Mouse (Mus musculus): ENCODE data around the gene Dock2. TPM values are rescaled to one million over a fixed set of nuclear protein-coding genes. Genes with fewer than 3 reads are reported as not detected.

Dock2 gene
- total and polyA plus RNA-seq, 2 experiments from 2014 or later, result 0.33 to 3.1 TPM

DNA sequence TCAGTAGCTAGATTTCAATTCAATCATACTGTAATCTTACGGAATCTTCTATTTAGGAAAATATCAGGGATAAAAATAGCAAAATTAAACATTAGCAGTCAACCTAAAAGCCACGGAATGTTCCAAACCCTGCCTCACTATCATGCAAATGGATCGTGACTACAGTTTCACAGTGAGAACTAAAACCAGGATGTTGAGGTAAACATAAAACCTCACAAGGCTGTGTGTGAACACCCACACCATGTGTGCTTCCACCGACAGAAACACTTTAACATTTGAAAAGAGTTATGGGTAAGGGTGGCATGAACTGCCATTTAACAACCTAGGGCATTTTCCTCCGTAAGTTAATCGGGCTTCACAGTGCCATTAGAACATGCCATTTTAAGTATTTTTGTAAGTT, 294.1 kb downstream of the Dock2 start:
- TF ChIP-seq CTCF (IDR thresholded peaks at IDR 0.05; ENCODE audit: low read depth) (no peak), EP300 (IDR thresholded peaks at IDR 0.05; ENCODE audit: low read depth) (no peak)
- Histone ChIP-seq H3K4me1 (ENCODE audit: control insufficient read depth, insufficient read depth) (no peaks in the 10 kb centered on the region), H3K27me3 (ENCODE audit: control insufficient read depth, insufficient read depth, low read length) (no peaks in the 10 kb centered on the region), H3K36me3 (replicated peaks; ENCODE audit: control insufficient read depth, insufficient read depth, low read length) (no peaks in the 10 kb centered on the region), H3K27ac (ENCODE audit: low read depth) (no peak overlapping the region), H3K9ac (replicated peaks; ENCODE audit: low read depth, low read length) (no peak overlapping the region), H3K4me2 (ENCODE audit: low read depth, low read length) (no peak overlapping the region), H3K9me3 (replicated peaks; ENCODE audit: control insufficient read depth, low read length) (no peaks in the 10 kb centered on the region), H3K4me3 (ENCODE audit: low read depth, low read length) (no peak overlapping the region)
- WGBS, result 83% methylated on average over 6 of the region's 6 CpGs
- ATAC-seq (ENCODE audit: insufficient read depth, low read depth), result no peak
- no peak for DNase-seq (ENCODE audit: low spot score)

DNA sequence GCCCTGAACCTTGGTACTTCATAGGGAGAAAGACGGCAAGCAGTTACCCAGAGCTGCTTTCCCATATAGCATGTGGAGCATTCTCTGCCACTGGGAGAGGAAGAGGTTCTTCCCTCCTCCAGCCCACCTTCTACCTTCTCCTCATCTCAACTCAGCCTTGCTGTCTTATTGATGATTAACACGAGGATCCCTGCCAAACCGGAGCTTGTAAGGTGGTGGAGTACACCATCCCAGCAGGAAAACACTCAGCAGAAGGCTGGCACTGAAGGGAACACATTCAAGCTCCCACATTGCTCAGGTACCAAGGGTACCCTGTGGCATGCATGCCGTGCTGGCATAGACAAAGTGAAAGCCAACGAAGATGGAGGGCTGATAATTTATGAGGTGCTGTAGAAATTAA, 304.4 kb downstream of the Dock2 start:
- Histone ChIP-seq H3K4me2 (ENCODE audit: low read depth, low read length) (no peak overlapping the region), H3K4me3 (ENCODE audit: low read depth, low read length) (no peak overlapping the region), H3K27ac (ENCODE audit: low read depth) (no peak overlapping the region), H3K4me1 (ENCODE audit: control insufficient read depth, insufficient read depth) (no peaks in the 10 kb centered on the region), H3K9ac (replicated peaks; ENCODE audit: low read depth, low read length) (no peak overlapping the region), H3K36me3 (replicated peaks; ENCODE audit: control insufficient read depth, insufficient read depth, low read length) (no peaks in the 10 kb centered on the region), H3K9me3 (replicated peaks; ENCODE audit: control insufficient read depth, low read length) (no peaks in the 10 kb centered on the region), H3K27me3 (ENCODE audit: control insufficient read depth, insufficient read depth, low read length) (no peaks in the 10 kb centered on the region)
- ATAC-seq (ENCODE audit: insufficient read depth, low read depth), result no peak
- TF ChIP-seq CTCF (IDR thresholded peaks at IDR 0.05; ENCODE audit: low read depth), result no peak
- TF ChIP-seq EP300 (IDR thresholded peaks at IDR 0.05; ENCODE audit: low read depth), result no peak
- DNase-seq (ENCODE audit: low spot score), result no peak
- 66% methylated on average over 5 of the region's 5 CpGs for WGBS

DNA sequence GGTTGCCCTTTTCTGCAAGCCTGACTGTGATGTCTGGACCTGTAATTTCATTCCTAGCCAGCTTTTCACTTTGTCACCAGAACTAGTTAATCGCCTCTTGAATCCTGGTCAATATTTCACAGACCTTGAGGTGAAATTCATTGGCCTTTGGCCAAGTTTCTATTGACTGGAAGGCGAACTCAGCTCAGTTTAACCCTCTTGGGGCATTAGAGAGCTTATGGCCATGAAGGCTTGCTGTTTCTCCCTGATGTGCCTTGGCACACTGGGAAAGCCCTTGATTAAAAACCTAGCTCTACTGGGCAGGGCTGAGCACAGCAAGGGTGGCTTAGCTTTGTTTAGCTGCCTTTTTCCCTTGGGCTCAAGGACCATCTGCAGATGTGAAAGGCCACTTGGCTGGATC, 313.9 kb downstream of the Dock2 start:
- Histone ChIP-seq H3K9me3 (replicated peaks; ENCODE audit: control insufficient read depth, low read length) (no peaks in the 10 kb centered on the region), H3K4me1 (ENCODE audit: control insufficient read depth, insufficient read depth) (no peaks in the 10 kb centered on the region), H3K36me3 (replicated peaks; ENCODE audit: control insufficient read depth, insufficient read depth, low read length) (no peaks in the 10 kb centered on the region), H3K27me3 (ENCODE audit: control insufficient read depth, insufficient read depth, low read length) (no peaks in the 10 kb centered on the region), H3K9ac (replicated peaks; ENCODE audit: low read depth, low read length) (no peak overlapping the region), H3K4me2 (ENCODE audit: low read depth, low read length) (no peak overlapping the region), H3K4me3 (ENCODE audit: low read depth, low read length) (no peak overlapping the region), H3K27ac (ENCODE audit: low read depth) (no peak overlapping the region)
- 62% methylated on average over 2 of the region's 2 CpGs for WGBS
- no peak for ATAC-seq (ENCODE audit: insufficient read depth, low read depth)
- no peak for DNase-seq (ENCODE audit: low spot score)
- no peak for TF ChIP-seq CTCF (IDR thresholded peaks at IDR 0.05; ENCODE audit: low read depth)
- no peak for TF ChIP-seq EP300 (IDR thresholded peaks at IDR 0.05; ENCODE audit: low read depth)

DNA sequence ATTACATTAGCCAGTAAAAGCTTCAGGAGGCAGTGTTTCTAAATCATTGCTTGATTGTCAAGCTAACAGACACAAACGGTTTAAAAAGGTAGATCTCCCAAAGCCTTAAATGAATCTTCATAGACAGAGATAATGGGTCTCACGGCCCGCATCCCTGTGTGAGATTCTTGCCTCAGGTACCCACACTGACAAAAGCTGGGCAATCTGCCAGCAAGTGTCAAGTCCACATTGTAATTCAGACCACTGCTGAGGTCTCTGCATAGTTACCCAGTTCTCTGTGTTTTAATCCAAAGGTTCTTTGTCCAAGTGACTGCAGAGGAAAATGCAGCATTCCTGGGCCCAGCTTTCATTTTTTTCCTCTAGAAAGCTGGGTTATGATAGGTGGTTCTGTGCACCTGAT, 315.1 kb downstream of the Dock2 start:
- no peak overlapping the region for H3K27ac ChIP-seq (ENCODE audit: low read depth)
- DNase-seq (ENCODE audit: low spot score), result no peak
- no peak overlapping the region for H3K9ac ChIP-seq (replicated peaks; ENCODE audit: low read depth, low read length)
- no peaks in the 10 kb centered on the region for H3K27me3 ChIP-seq (ENCODE audit: control insufficient read depth, insufficient read depth, low read length)
- 51% methylated on average over 3 of the region's 3 CpGs for WGBS
- no peak for ATAC-seq (ENCODE audit: insufficient read depth, low read depth)
- no peak for TF ChIP-seq EP300 (IDR thresholded peaks at IDR 0.05; ENCODE audit: low read depth)
- TF ChIP-seq CTCF (IDR thresholded peaks at IDR 0.05; ENCODE audit: low read depth), result no peak
- H3K4me1 ChIP-seq (ENCODE audit: control insufficient read depth, insufficient read depth), result no peaks in the 10 kb centered on the region
- H3K36me3 ChIP-seq (replicated peaks; ENCODE audit: control insufficient read depth, insufficient read depth, low read length), result no peaks in the 10 kb centered on the region
- no peaks in the 10 kb centered on the region for H3K9me3 ChIP-seq (replicated peaks; ENCODE audit: control insufficient read depth, low read length)
- no peak overlapping the region for H3K4me3 ChIP-seq (ENCODE audit: low read depth, low read length)
- H3K4me2 ChIP-seq (ENCODE audit: low read depth, low read length), result no peak overlapping the region

DNA sequence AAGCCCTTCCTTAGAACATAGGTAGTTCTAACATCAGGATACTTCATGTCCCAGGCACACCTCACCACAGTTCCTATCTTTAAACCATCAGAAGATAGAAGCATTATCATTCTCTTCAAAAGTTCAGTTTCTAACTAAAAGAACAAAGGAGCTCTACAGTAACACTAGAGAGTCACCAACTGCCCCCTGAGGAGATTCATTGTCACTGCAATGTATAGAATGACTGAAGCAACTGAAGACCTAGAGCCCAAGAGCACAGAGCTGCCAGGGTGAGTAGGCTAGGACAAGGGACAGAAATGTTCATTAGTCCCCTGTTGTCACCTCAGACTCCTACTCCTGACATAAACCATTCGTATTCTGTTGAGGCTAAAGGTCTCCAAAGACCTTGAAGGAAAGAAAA, 316.6 kb downstream of the Dock2 start:
- Histone ChIP-seq H3K9me3 (replicated peaks; ENCODE audit: control insufficient read depth, low read length) (no peaks in the 10 kb centered on the region), H3K4me1 (ENCODE audit: control insufficient read depth, insufficient read depth) (no peaks in the 10 kb centered on the region), H3K27ac (ENCODE audit: low read depth) (no peak overlapping the region), H3K4me3 (ENCODE audit: low read depth, low read length) (no peak overlapping the region), H3K4me2 (ENCODE audit: low read depth, low read length) (no peak overlapping the region), H3K36me3 (replicated peaks; ENCODE audit: control insufficient read depth, insufficient read depth, low read length) (no peaks in the 10 kb centered on the region), H3K9ac (replicated peaks; ENCODE audit: low read depth, low read length) (no peak overlapping the region), H3K27me3 (ENCODE audit: control insufficient read depth, insufficient read depth, low read length) (no peaks in the 10 kb centered on the region)
- no peak for TF ChIP-seq EP300 (IDR thresholded peaks at IDR 0.05; ENCODE audit: low read depth)
- no peak for TF ChIP-seq CTCF (IDR thresholded peaks at IDR 0.05; ENCODE audit: low read depth)
- 38% methylated on average over 1 of the region's 1 CpGs for WGBS
- ATAC-seq (ENCODE audit: insufficient read depth, low read depth), result no peak
- DNase-seq (ENCODE audit: low spot score), result no peak

DNA sequence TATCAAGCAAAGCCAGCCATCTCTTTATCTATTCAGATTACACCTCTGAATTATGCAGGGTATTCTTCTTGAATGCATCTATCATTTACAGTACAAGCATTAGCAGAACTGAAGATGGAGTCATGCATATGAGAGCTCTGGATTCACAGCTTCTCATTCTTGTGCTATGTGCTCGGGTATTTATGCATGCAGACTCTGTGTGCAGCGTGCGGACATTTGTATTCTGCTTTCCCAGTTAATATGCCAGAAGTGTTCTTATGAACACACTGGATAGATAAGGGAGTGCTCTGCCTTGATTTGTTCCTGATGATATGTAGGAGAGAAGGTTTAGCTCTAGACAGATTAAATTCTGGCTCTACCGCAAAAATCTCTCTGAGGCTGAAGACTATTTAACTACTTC, 333.7 kb downstream of the Dock2 start:
- Histone ChIP-seq H3K9me3 (replicated peaks; ENCODE audit: control insufficient read depth, low read length) (no peaks in the 10 kb centered on the region), H3K4me3 (ENCODE audit: low read depth, low read length) (no peak overlapping the region), H3K4me2 (ENCODE audit: low read depth, low read length) (no peak overlapping the region), H3K27ac (ENCODE audit: low read depth) (no peak overlapping the region), H3K27me3 (ENCODE audit: control insufficient read depth, insufficient read depth, low read length) (no peaks in the 10 kb centered on the region), H3K4me1 (ENCODE audit: control insufficient read depth, insufficient read depth) (no peaks in the 10 kb centered on the region), H3K36me3 (replicated peaks; ENCODE audit: control insufficient read depth, insufficient read depth, low read length) (no peaks in the 10 kb centered on the region), H3K9ac (replicated peaks; ENCODE audit: low read depth, low read length) (no peak overlapping the region)
- DNase-seq (ENCODE audit: low spot score), result no peak
- TF ChIP-seq EP300 (IDR thresholded peaks at IDR 0.05; ENCODE audit: low read depth), result no peak
- WGBS, result 83% methylated on average over 4 of the region's 4 CpGs
- no peak for ATAC-seq (ENCODE audit: insufficient read depth, low read depth)
